Mouse (Mus musculus) forelimb bud, embryonic 11.5 days (tissue): ENCODE data around the gene Slc25a11.

Source experiments
- DNase-seq: peaks from one replicate; pipeline ENCODE4 v3.0.0-alpha.2; 2012; ENCODE audit warnings: low read depth, low spot score

Gene Slc25a11

GRCm38 (mm10) chr11:70646691-70647650 lies at the start of gene Slc25a11, which contains the start of gene Rnf167:
Gene Slc25a11, minus strand, starts transcription at chr11:70647479.
Gene Rnf167, plus strand, starts transcription at chr11:70647235.
- peak; percentile 99 for DNase-seq

- DNase-seq, result no peak
Observed at GRCm38 (mm10) chr11:70693504-70693903, 46.2 kb upstream of the Slc25a11 start.

- DNase-seq, result no peak
Observed at GRCm38 (mm10) chr11:70689578-70689977, 42.3 kb upstream of the Slc25a11 start.

- no peak for DNase-seq
Observed at GRCm38 (mm10) chr11:70688372-70688771, 41.1 kb upstream of the Slc25a11 start.

GRCm38 (mm10) chr11:70687601-70688199 lies 40.4 kb upstream of the Slc25a11 start, which contains the start of gene Camta2:
Gene Camta2, minus strand, starts transcription at chr11:70688105.
- DNase-seq, result peak; percentile 72

- peak; percentile 37 for DNase-seq
Observed at GRCm38 (mm10) chr11:70686901-70687566, 39.8 kb upstream of the Slc25a11 start.

- no peak for DNase-seq
Observed at GRCm38 (mm10) chr11:70683640-70684039, 36.4 kb upstream of the Slc25a11 start.

GRCm38 (mm10) chr11:70681897-70682581 lies 34.8 kb upstream of the Slc25a11 start:
- DNase-seq, result peak; percentile 81

- DNase-seq, result no peak
Observed at GRCm38 (mm10) chr11:70681170-70681569, 33.9 kb upstream of the Slc25a11 start.

GRCm38 (mm10) chr11:70679894-70680293 lies 32.6 kb upstream of the Slc25a11 start:
- no peak for DNase-seq

- DNase-seq, result no peak
Observed at GRCm38 (mm10) chr11:70679361-70679760, 32.1 kb upstream of the Slc25a11 start.

- DNase-seq, result no peak
Observed at GRCm38 (mm10) chr11:70678576-70678975, 31.3 kb upstream of the Slc25a11 start.

- DNase-seq, result no peak
Observed at GRCm38 (mm10) chr11:70678092-70678491, 30.8 kb upstream of the Slc25a11 start.

GRCm38 (mm10) chr11:70674501-70674900 lies 27.2 kb upstream of the Slc25a11 start:
- no peak for DNase-seq

- DNase-seq, result no peak
Observed at GRCm38 (mm10) chr11:70674014-70674413, 26.7 kb upstream of the Slc25a11 start.

- DNase-seq, result no peak
Observed at GRCm38 (mm10) chr11:70671333-70672047, 24.2 kb upstream of the Slc25a11 start.

- DNase-seq, result no peak
Observed at GRCm38 (mm10) chr11:70670483-70670882, 23.2 kb upstream of the Slc25a11 start.

- DNase-seq, result peak; percentile 84
Observed at GRCm38 (mm10) chr11:70669582-70670345, 22.5 kb upstream of the Slc25a11 start.

- DNase-seq, result peak; percentile 99
Observed at GRCm38 (mm10) chr11:70668771-70669505, 21.7 kb upstream of the Slc25a11 start, which contains the start of gene Spag7. Gene Spag7, minus strand, starts transcription at chr11:70669416.
